Mouse (Mus musculus): Measurements from ENCODE around the gene Trim40.
"Not testable (repeated sequence)": the region's sequence is repeated elsewhere in the genome, so short reads cannot be mapped to it uniquely, and the experiment has no call there.

Gene Trim40

DNA sequence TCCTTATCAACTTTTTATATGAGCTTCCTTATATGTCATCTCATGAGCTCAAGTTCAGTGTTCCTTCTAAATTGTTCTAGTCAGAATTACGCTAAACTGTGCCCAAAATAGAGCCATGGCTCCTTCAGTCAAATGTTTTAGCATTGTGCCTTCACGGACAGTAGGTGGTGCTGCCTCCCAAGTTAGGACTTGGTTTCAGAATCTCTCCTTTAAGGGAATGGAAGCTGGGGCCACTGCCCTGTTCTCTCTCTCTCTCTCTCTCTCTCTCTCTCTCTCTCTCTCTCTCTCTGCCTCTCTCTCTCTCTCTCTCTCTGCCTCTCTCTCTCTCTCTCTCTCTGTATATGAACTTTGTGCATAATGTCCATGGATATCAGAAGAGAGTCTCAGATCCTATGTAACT, 2.4 kb upstream of the Trim40 start:
- peak; percentile 40 for DNase-seq

- not testable (repeated sequence) for DNase-seq
These were observed 1.6 kb upstream of the Trim40 start for GRCm38 (mm10) chr17:36891496-36891895.

DNA sequence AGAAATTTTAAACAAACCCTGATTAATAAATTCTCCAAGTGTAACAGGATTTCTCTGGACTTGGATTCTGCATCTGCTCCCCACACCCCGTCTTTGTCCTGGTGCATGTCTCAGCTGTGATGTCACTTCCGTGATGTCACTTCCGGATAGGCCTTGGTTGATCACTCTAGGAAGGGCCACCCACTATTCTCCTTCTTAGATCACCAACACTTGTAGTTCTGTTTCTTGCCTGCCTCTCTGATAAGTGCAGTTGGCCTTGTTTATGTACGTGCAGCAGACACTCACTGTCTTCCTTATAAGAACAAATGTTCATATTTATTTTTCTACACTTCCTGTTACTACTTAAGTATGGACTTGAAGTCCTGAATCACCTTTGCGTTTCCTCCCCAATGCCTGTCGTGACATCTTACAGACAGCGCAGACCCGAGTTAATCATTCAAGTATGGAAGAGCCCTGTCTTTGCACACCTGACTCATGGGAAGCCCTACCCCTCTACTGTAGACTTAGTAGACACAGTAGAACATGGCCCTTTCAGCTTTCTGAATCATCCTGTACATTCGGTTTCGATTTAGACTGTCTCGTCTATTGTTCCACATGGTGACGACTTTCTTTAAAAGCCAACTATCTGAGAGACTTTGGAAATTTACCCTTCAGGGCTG, 4.7 kb downstream of the Trim40 start:
- DNase-seq = no peak

- DNase-seq = no peak
These were observed 6.6 kb downstream of the Trim40 start for GRCm38 (mm10) chr17:36883350-36883749.

DNA sequence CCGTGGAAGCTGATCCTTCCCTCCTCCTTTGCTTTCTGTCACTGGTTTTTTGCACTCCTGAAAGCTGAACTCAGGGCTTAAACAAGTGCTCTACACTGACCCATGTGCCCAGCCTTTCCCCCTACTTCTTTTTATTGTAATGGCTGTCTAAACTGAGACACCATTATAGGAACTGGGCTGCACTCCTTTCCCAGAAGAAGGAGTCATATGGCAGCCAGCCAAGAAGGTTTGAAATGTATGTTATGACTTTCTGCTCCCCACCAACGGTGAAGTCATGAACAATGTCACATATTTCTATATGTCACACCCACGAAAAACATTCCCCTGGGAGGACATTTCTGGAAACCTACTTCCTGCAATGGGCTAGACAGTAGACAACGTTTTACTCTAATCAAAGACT, 15.3 kb downstream of the Trim40 start:
- no peak for DNase-seq

- no peak for DNase-seq
These were observed 19.7 kb downstream of the Trim40 start for GRCm38 (mm10) chr17:36869955-36870810.

GRCm38 (mm10) chr17:36869284-36869954, 20.5 kb downstream of the Trim40 start, which contains the start of gene Trim10:
Gene Trim10 (plus strand): TSS chr17:36869574.
- DNase-seq = no peak

DNA sequence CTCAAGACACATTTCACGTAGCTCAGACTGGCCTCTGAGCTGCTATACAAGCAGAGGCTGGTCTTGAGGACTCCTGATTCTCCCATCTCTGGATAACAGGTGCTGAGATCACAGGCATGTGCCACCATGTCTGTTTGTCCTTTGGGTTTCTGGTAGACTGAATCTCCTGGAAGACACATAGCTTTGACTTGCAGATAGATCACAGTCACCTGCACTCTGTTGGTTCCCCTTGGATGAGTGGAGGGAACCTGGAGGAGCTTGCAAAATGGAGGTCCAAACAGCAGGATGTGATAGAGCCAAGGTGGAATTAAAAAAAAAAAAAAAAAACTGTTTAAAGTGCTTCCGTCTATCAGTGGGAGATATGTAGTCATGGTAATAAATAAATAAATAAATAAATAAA, 21.1 kb downstream of the Trim40 start:
- no peak for DNase-seq

DNA sequence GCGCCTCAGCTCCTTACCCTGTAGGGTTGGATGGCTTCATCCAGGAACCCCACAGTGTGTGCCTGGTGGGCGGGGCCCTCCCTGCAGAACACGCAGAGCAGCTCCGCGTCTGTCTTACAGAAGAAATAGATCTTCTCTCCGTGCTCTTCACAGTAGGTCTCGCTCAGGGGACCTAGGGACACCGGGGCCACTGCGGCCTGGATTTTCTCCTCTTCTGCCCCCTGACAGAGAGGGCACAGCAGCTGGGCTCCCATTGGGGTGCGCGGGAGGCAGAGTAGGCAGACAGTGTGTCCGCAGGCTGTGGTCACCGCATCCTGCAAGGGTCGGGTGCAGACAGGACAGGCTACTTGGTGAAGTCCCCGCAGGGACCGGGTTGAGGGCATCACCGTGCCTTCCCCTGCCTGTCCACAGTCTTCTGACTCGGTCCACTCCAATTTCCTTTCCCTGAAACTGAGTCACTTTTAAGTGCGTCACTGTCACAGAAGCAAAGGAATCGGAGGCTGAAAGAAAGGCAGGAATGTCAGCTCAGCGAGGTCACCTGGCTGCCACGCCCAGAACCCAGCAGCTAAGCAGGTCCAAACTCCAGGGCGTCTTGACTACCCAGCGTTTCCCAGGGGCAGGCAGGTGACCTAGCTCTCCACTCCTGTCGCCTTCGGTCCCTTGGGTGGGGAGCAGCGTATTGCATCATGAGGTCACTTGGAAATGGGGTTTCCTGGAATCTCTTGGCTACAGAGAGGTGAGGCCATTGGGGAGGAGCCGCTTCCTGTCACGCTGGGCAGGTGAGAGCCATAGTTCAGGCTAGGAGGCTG, 23.0 kb downstream of the Trim40 start, which contains the start of gene Trim15:
Trim15 (minus strand) TSS at position 492 of the 809 bp plus-strand sequence.
- DNase-seq = peak; percentile 33

DNA sequence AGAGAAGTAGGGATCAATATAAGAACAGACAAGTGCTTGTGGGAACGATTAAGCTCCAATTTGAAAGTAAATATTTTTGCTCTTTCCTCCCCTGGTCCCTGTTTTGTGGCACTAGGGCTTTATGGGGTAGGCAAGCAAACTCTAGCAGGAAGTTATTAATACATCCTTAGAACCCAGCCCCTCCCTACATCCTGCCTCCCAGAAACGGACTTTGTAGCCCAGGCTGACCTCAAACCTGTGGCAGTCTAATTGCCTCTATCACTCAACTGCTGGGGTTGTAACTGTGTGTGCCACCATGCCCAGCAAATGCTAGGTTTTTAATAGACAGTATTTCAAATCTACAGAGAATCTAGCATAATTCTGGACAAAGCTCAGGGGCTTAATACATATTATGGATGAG, 28.2 kb downstream of the Trim40 start:
- no peak for DNase-seq

- DNase-seq = no peak
These were observed 31.7 kb downstream of the Trim40 start for GRCm38 (mm10) chr17:36858181-36858580.

DNA sequence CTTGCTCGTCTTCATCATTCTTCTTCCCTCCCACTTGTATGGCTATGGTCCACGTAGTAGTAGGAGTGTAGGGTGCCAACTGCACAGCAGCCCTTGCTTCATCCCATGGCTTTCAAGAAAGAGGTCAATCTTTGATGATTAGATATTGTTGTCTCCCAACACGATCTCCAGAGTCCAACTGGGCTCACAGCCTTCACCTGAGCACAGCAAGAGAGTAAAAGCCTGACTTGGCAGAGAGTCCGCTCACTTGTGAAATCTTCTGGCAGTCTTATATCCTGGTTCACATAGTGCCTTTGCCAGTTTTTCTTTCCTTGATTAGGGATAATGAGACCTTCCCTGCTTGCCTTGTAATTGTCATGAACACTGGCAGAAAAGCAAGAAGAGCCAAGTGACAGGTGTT, 33.7 kb downstream of the Trim40 start:
- DNase-seq = no peak

GRCm38 (mm10) chr17:36855484-36855883, 34.4 kb downstream of the Trim40 start:
- DNase-seq = no peak

GRCm38 (mm10) chr17:36851627-36852026, 38.3 kb downstream of the Trim40 start:
- DNase-seq = no peak

- no peak for DNase-seq
These were observed 38.7 kb downstream of the Trim40 start for GRCm38 (mm10) chr17:36851200-36851599.

DNA sequence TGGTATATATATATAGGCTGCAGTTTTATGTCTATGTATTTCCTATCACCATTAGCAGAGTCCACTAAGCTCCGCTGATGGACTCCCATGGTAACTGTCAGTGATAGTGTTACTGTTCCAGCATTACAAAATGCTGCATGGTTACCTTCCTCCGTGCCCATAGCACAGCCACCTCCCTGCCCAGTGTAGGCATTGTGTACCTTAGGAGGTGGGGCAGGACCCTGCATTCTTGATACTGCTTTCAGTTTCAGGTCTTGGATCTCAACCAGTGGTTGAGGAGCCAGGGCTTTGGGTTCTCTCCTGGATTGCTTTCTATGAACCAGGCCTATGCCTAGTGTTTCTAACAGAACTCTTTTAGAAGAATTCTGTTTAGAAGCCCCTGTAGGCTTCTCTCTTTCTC, 39.9 kb downstream of the Trim40 start:
- no peak for DNase-seq

DNA sequence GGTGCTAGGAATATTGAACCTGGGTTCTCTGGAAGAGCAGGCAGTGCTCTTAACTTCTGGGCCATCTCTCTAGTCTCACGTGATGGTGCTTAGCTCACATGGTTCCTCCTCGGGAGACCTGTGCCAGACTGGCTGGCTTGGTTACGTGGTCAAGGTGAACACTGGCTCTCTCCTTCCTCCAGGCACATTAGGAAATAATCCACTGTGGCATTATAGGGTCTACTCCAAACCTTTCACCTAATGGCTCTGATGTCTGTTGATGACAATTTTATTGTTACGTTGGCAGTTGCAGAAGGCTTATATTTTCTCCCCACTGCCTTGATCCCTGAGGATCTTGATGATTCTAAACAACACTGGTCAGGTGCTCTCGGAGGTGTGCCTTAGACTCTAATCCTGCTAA, 41.0 kb downstream of the Trim40 start:
- DNase-seq = no peak

- no peak for DNase-seq
These were observed 45.2 kb downstream of the Trim40 start for GRCm38 (mm10) chr17:36844725-36845124.

- DNase-seq = peak; percentile 18
These were observed 45.6 kb downstream of the Trim40 start for GRCm38 (mm10) chr17:36844286-36844719.

DNA sequence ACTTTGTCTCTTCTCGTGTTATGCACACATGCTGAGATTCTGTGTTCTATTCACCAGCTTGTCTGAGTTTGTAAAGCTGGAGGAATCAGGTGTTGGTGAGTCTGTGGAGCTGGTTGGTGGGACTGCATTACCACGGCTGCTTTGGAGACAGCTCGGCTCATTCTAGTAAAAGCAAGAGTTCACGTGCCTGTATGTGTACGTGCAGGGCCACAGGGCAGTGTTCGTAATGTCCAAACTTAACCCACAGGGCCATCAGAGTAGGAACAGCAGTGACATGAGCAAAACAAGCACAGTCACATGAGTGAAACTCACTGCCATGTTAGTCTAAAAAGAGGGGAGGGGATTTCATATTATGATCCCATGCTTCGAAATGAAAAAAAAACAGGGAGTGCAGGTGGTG, 46.2 kb downstream of the Trim40 start:
- DNase-seq = no peak

- no peak for DNase-seq
These were observed 48.9 kb downstream of the Trim40 start for GRCm38 (mm10) chr17:36840961-36841445.

- no peak for DNase-seq
These were observed 50.0 kb downstream of the Trim40 start for GRCm38 (mm10) chr17:36839931-36840330.

GRCm38 (mm10) chr17:36839001-36839400, 50.9 kb downstream of the Trim40 start:
- no peak for DNase-seq
